Mouse (Mus musculus) hindbrain, postnatal 0 days (tissue): ENCODE measurements around the gene Ergic1. TPM values are rescaled to one million over a fixed set of nuclear protein-coding genes. Genes with fewer than 3 reads are reported as not detected.

ENCODE experiments used
- ATAC-seq: fragments of 200-750 bp; cut with Nextera tagmentation; 2 replicates; pipeline ENCODE4 v1.8.0; 2017; ENCODE audit warnings: mild to moderate bottlenecking, moderate TSS enrichment, moderate library complexity
- DNase-seq: peaks from one replicate; pipeline ENCODE4 v3.0.0-alpha.2; 2015; ENCODE audit warnings: low spot score
- H3K27ac ChIP-seq: fragments of 300-500 bp; sonication (generic); 2 replicates; pipeline ENCODE4 v1.5.1; 2014; ENCODE audit warnings: mild to moderate bottlenecking
- H3K27me3 ChIP-seq: fragments of 300-500 bp; sonication (generic); 2 replicates; pipeline ENCODE4 v1.6.1; 2014; ENCODE audit warnings: low read length, mixed read lengths; ENCODE audit not compliant: insufficient read depth
- H3K36me3 ChIP-seq: fragments of 300-500 bp; sonication (generic); 2 replicates; pipeline ENCODE4 v1.6.1; 2014; ENCODE audit warnings: low read length, mixed read lengths; ENCODE audit not compliant: insufficient read depth
- H3K4me1 ChIP-seq: fragments of 300-500 bp; sonication (generic); 2 replicates; pipeline ENCODE4 v1.6.1; 2014; ENCODE audit warnings: antibody characterized with exemption, low read length, mixed read lengths; ENCODE audit not compliant: insufficient read depth
- H3K4me2 ChIP-seq: fragments of 300-500 bp; sonication (generic); 2 replicates; pipeline ENCODE4 v1.6.1; 2014; ENCODE audit warnings: low read depth, mild to moderate bottlenecking, low read length, moderate library complexity, mixed read lengths
- H3K4me3 ChIP-seq: fragments of 300-500 bp; sonication (generic); 2 replicates; pipeline ENCODE4 v1.5.1; 2014; ENCODE audit warnings: low read length
- H3K9ac ChIP-seq: fragments of 300-500 bp; sonication (generic); replicated peaks from 2 replicates; pipeline ENCODE4 v1.6.1; 2014; ENCODE audit warnings: mild to moderate bottlenecking, low read length, moderate library complexity, mixed read lengths
- H3K9me3 ChIP-seq: fragments of 300-500 bp; sonication (generic); 2 replicates; pipeline ENCODE4 v1.6.1; 2016; ENCODE audit warnings: low read length, mixed read lengths
- CTCF ChIP-seq: IDR thresholded peaks from 2 replicates; pipeline ENCODE4 v1.5.1; 2016; ENCODE audit warnings: antibody characterized with exemption, control low read depth, low read depth
- WGBS: fragments of 180-500 bp; shearing (Covaris S2); extraction: QIAGEN DNeasy Blood & Tissue Kit; methylation state at CpG from one replicate; pipeline ENCODE4 v1.1.7; 2014; 5-methylcytosine and 5-hydroxymethylcytosine counted together
- polyA plus RNA-seq: library from polyadenylated mRNA; unstranded; fragments of >200 nt; fragmentation: Nextera tagmentation; extraction: Ambion mirVana; gene quantifications from 2 replicates; pipeline ENCODE4 v1.2.1, GENCODE M21; 2015
- total RNA-seq: library from RNA; depleted of rRNA; stranded (reverse); fragments of >200 nt; gene quantifications from 2 replicates; pipeline ENCODE4 v1.2.3, GENCODE M21; 2014

The Ergic1 gene
- total and polyA plus RNA-seq, 2 experiments from 2014 or later, result 93.5 to 250 TPM

DNA sequence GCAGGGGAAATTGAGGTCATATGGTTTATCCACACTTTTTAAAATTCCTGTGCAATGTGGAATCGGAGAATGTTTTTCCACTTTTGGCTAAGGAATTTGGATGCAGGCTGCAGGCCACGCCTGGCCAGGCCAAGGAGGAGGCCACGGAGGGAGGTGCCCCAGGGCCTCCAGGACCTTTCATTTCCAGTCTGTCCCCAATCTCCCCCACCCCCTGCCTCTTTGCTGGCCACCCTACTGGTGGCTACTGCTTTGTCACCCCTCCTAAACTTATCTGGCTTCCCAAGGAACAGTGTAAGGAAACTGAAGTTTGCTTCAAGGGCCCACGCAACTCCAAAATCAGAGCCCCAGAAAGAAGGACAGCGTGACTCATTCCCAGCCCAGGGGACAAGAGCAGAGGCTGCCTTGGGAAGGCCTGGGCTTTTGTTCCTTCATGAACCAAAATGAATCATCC lies 31.5 kb upstream of the Ergic1 start:
- no peak overlapping the region for H3K9ac ChIP-seq
- H3K4me3 ChIP-seq, result no peak overlapping the region
- no peaks in the 10 kb centered on the region for H3K9me3 ChIP-seq
- WGBS, result 87% methylated on average over 5 of the region's 5 CpGs
- no peak for DNase-seq
- no peaks in the 10 kb centered on the region for H3K4me1 ChIP-seq
- no peaks in the 10 kb centered on the region for H3K36me3 ChIP-seq
- TF ChIP-seq CTCF, result no peak
- H3K27me3 ChIP-seq, result no peaks in the 10 kb centered on the region
- no peak overlapping the region for H3K27ac ChIP-seq
- no peak for ATAC-seq
- H3K4me2 ChIP-seq, result no peak overlapping the region

DNA sequence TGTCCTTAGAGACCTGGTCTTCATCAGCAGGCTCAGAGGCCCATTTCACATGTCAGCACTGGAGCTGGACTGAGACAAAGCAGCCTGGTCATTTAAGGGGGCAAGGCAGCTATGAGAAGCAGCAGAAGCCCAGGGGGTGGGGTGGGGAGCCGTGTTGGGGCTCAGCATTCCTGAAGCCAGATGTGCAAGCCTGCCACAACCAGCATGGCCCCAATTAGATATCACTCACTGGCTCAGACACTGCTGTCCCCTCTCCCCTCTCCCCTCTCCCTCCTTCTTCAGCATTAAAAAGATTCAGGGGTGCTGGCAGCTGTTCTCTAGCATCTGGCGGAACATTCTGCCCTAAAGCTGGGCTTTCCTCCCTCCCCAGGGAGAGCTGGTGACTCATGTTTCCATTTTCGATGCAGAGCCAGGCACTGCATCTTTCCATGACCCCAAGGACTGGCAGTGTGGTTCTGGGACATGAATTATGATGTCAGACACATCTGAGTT lies 30.7 kb upstream of the Ergic1 start:
- no peaks in the 10 kb centered on the region for H3K4me1 ChIP-seq
- ATAC-seq (no peak), DNase-seq (no peak)
- H3K27ac ChIP-seq, result no peak overlapping the region
- WGBS, result 63% methylated on average over 3 of the region's 3 CpGs
- H3K4me2 ChIP-seq, result no peak overlapping the region
- H3K4me3 ChIP-seq, result no peak overlapping the region
- no peaks in the 10 kb centered on the region for H3K27me3 ChIP-seq
- H3K9me3 ChIP-seq, result no peaks in the 10 kb centered on the region
- no peaks in the 10 kb centered on the region for H3K36me3 ChIP-seq
- no peak for TF ChIP-seq CTCF
- H3K9ac ChIP-seq, result no peak overlapping the region

DNA sequence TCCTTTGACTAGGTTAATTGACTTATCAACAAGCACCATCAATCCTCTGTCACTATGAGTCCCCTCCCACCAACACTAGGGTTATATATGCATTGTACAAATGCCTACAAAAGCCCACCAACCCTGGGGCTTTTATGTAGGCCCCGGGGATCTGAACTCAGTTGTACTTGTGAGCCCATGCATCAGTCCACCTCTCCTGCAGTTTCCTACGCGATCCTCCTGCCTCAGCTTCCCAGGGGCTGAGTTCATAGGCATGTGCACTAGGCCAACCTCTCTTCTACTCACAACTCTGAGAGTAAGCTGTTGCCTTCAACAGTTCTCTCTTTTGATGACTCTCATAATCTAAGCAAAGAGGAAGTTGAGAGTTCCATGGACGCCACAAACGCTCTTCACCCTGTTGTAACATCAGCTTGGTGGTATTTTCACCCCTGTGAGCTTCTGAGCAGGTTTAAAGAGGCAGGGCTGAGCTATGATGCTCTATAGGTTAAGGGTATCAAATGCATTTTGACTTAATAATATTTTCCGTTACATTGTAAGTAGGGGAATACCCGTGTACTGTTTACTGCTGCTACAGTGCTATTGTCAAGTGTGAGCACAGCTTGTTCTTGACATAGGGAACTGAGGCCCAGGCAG lies 29.8 kb upstream of the Ergic1 start:
- no peak overlapping the region for H3K4me3 ChIP-seq
- no peaks in the 10 kb centered on the region for H3K36me3 ChIP-seq
- H3K9ac ChIP-seq, result no peak overlapping the region
- H3K27ac ChIP-seq, result no peak overlapping the region
- no peaks in the 10 kb centered on the region for H3K4me1 ChIP-seq
- no peak for TF ChIP-seq CTCF
- 89% methylated on average over 7 of the region's 7 CpGs for WGBS
- ATAC-seq (no peak), DNase-seq (no peak)
- H3K9me3 ChIP-seq, result no peaks in the 10 kb centered on the region
- no peak overlapping the region for H3K4me2 ChIP-seq
- no peaks in the 10 kb centered on the region for H3K27me3 ChIP-seq

DNA sequence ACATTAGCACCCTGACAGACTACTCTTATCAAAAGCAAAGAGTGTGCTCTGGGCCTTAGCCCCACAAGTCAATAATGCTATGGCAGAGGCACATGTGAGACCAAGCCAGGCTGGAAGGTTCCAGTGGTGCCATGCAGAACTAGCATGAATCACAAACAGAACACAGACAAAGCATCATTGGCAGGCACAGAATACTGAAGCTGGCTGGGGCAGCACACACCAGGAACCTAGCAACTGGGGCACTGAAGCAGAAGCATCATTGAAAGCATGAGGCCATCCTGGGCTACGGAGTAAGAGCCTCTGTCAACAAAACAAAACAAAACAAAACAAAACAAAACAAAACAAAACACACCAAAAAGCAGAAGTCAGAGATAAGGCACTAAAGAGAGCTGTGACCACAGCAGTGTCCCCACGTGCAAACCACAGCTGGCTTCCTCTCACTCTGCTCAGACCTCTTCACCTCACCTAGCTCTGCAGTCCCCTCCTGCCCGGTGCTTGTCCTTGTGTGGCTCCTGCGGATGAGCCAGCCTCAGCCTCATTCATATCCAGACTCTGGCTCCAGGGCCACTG lies 28.7 kb upstream of the Ergic1 start:
- DNase-seq (no peak), ATAC-seq (peak; percentile 69; the same call in 1 of the 2 replicates)
- no peaks in the 10 kb centered on the region for H3K4me1 ChIP-seq
- WGBS, result 49% methylated on average over 4 of the region's 4 CpGs
- H3K4me2 ChIP-seq, result no peak overlapping the region
- no peaks in the 10 kb centered on the region for H3K9me3 ChIP-seq
- H3K27me3 ChIP-seq, result no peaks in the 10 kb centered on the region
- H3K9ac ChIP-seq, result no peak overlapping the region
- H3K27ac ChIP-seq, result no peak overlapping the region
- no peak overlapping the region for H3K4me3 ChIP-seq
- no peak for TF ChIP-seq CTCF
- no peaks in the 10 kb centered on the region for H3K36me3 ChIP-seq

DNA sequence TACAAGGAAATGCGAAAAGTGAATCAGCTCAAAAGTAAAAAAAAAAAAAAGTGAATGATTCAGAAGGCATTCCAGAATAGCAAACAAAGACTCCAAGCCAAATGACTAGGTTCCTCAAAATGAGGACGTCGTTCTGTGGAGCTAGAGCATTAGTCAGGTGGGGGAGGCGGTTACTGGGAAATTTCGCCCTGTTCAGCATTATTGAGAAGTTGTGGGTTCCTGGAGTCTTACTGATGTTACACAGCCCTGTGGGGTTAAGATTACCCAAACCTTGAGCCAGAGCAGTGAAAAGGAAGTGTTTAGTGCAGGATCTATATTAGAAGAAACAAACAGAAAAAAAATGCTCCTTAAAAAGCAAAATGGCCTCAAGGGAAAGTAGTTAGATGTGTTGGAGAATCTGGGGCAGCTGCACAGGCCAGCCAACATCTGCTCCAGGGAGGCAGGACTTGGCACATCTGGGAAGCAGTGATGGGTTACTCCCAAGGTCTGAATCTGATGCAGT lies 27.4 kb upstream of the Ergic1 start:
- no peaks in the 10 kb centered on the region for H3K9me3 ChIP-seq
- H3K4me1 ChIP-seq, result no peaks in the 10 kb centered on the region
- no peak overlapping the region for H3K9ac ChIP-seq
- H3K27ac ChIP-seq, result no peak overlapping the region
- no peaks in the 10 kb centered on the region for H3K27me3 ChIP-seq
- ATAC-seq, result no peak
- H3K36me3 ChIP-seq, result no peaks in the 10 kb centered on the region
- no peak for DNase-seq
- TF ChIP-seq CTCF, result no peak
- H3K4me2 ChIP-seq, result no peak overlapping the region
- H3K4me3 ChIP-seq, result no peak overlapping the region
- 80% methylated on average over 5 of the region's 5 CpGs for WGBS

GRCm38 (mm10) chr17:26534695-26535094 lies 26.6 kb upstream of the Ergic1 start:
- Histone ChIP-seq H3K9ac (no peak overlapping the region), H3K36me3 (no peaks in the 10 kb centered on the region), H3K27me3 (no peaks in the 10 kb centered on the region), H3K9me3 (no peaks in the 10 kb centered on the region), H3K27ac (no peak overlapping the region), H3K4me2 (no peak overlapping the region), H3K4me1 (no peaks in the 10 kb centered on the region), H3K4me3 (no peak overlapping the region)
- ATAC-seq, result no peak
- no peak for TF ChIP-seq CTCF
- no peak for DNase-seq
- WGBS, result 94% methylated on average over 5 of the region's 5 CpGs
